Comparison of ENCODE assay signal across 19 mouse cellular contexts in genomic region chr17:52282264-52282663, GRCm38 (mm10).
"Had no signal": no experiment of that assay in that cellular context is flagged by ENCODE, and none has a peak within 500 bp of the region (broad histone marks: within the 10 kb centered on the region; RNA-seq: fewer than 3 reads in every experiment).

No protein-coding gene starts in this region.

- DNase-seq: kidney, adult 18-20 months; kidney, adult 9 months; kidney, postnatal 14 days; kidney, postnatal 4 days; left cerebral cortex, postnatal 4 days; lung, adult 18-20 months; lung, postnatal 14 days; retina, postnatal 1 day; right cerebral cortex, postnatal 25 days; spleen, adult 18-20 months had no signal

- H3K4me2 ChIP-seq: limb, embryonic 12.5 days; limb, embryonic 15.5 days; liver, embryonic 12.5 days; liver, embryonic 15.5 days; midbrain, embryonic 12.5 days; midbrain, embryonic 15.5 days; neural tube, embryonic 13.5 days had no signal

- H3K4me3 ChIP-seq: limb, embryonic 12.5 days; limb, embryonic 15.5 days; liver, embryonic 12.5 days; liver, embryonic 15.5 days; midbrain, embryonic 12.5 days; midbrain, embryonic 15.5 days; neural tube, embryonic 13.5 days had no signal

- H3K36me3 ChIP-seq: limb, embryonic 12.5 days; limb, embryonic 15.5 days; liver, embryonic 12.5 days; liver, embryonic 15.5 days; midbrain, embryonic 12.5 days; midbrain, embryonic 15.5 days; neural tube, embryonic 13.5 days had no signal

- H3K9me3 ChIP-seq: limb, embryonic 12.5 days; limb, embryonic 15.5 days; liver, embryonic 12.5 days; liver, embryonic 15.5 days; midbrain, embryonic 12.5 days; midbrain, embryonic 15.5 days; neural tube, embryonic 13.5 days had no signal

- ATAC-seq: intestine, embryonic 16.5 days; liver, embryonic 12.5 days; midbrain, embryonic 15.5 days had no signal

- H3K4me1 ChIP-seq: limb, embryonic 12.5 days; limb, embryonic 15.5 days; liver, embryonic 12.5 days; liver, embryonic 15.5 days; midbrain, embryonic 12.5 days; midbrain, embryonic 15.5 days; neural tube, embryonic 13.5 days had no signal

- H3K9ac ChIP-seq: limb, embryonic 12.5 days; limb, embryonic 15.5 days; liver, embryonic 12.5 days; liver, embryonic 15.5 days; midbrain, embryonic 12.5 days; midbrain, embryonic 15.5 days; neural tube, embryonic 13.5 days had no signal

- H3K27ac ChIP-seq: limb, embryonic 12.5 days; limb, embryonic 15.5 days; liver, embryonic 12.5 days; liver, embryonic 15.5 days; macrophage; midbrain, embryonic 12.5 days; midbrain, embryonic 15.5 days; neural tube, embryonic 13.5 days had no signal

- H3K27me3 ChIP-seq: limb, embryonic 12.5 days; limb, embryonic 15.5 days; liver, embryonic 12.5 days; liver, embryonic 15.5 days; midbrain, embryonic 12.5 days; midbrain, embryonic 15.5 days; neural tube, embryonic 13.5 days had no signal
